Mouse (Mus musculus) hindlimb bud, embryonic 11.5 days (tissue): ENCODE measurements around the gene Ptpn20.
A peak's percentile ranks its signal among the peaks of the same experiment; 100 is the strongest.

ENCODE experiments used
- DNase-seq: peaks from one replicate; pipeline ENCODE4 v3.0.0-alpha.2; 2012; ENCODE audit warnings: low read depth, low spot score; ENCODE audit errors: extremely low spot score

Ptpn20 gene

GRCm38 (mm10) chr14:33588951-33589350, at the start of gene Ptpn20:
Gene Ptpn20, plus strand, starts transcription at chr14:33589207.
- no peak for DNase-seq

GRCm38 (mm10) chr14:33539559-33540167, 49.3 kb upstream of the Ptpn20 start:
- no peak for DNase-seq

GRCm38 (mm10) chr14:33545565-33546143, 43.4 kb upstream of the Ptpn20 start:
- no peak for DNase-seq

GRCm38 (mm10) chr14:33548650-33549049, 40.4 kb upstream of the Ptpn20 start:
- no peak for DNase-seq

- DNase-seq, result no peak
These were observed 39.2 kb upstream of the Ptpn20 start for GRCm38 (mm10) chr14:33549856-33550255.

- no peak for DNase-seq
These were observed 18.3 kb upstream of the Ptpn20 start for GRCm38 (mm10) chr14:33570737-33571136.

- no peak for DNase-seq
These were observed 15.4 kb upstream of the Ptpn20 start for GRCm38 (mm10) chr14:33573643-33574042.

GRCm38 (mm10) chr14:33579771-33580484, 9.1 kb upstream of the Ptpn20 start:
- DNase-seq, result no peak

- DNase-seq, result no peak
These were observed 9.5 kb downstream of the Ptpn20 start for GRCm38 (mm10) chr14:33598376-33599130.

- no peak for DNase-seq
These were observed 18.4 kb downstream of the Ptpn20 start for GRCm38 (mm10) chr14:33607431-33607830.

- DNase-seq, result no peak
These were observed 36.0 kb downstream of the Ptpn20 start for GRCm38 (mm10) chr14:33625036-33625435.

- DNase-seq, result no peak
These were observed 43.9 kb downstream of the Ptpn20 start for GRCm38 (mm10) chr14:33632790-33633372.

- DNase-seq, result no peak
These were observed 45.3 kb downstream of the Ptpn20 start for GRCm38 (mm10) chr14:33634354-33634753.

- DNase-seq, result no peak
These were observed 45.8 kb downstream of the Ptpn20 start for GRCm38 (mm10) chr14:33634774-33635173.

- DNase-seq, result no peak
These were observed 50.4 kb downstream of the Ptpn20 start for GRCm38 (mm10) chr14:33639357-33639756.

GRCm38 (mm10) chr14:33650721-33651120, 61.7 kb downstream of the Ptpn20 start:
- no peak for DNase-seq

GRCm38 (mm10) chr14:33657471-33657901, 68.5 kb downstream of the Ptpn20 start:
- peak; percentile 62 for DNase-seq

- no peak for DNase-seq
These were observed 69.3 kb downstream of the Ptpn20 start for GRCm38 (mm10) chr14:33658331-33658730.

- no peak for DNase-seq
These were observed 73.1 kb downstream of the Ptpn20 start for GRCm38 (mm10) chr14:33662080-33662479.

- DNase-seq, result no peak
These were observed 77.3 kb downstream of the Ptpn20 start for GRCm38 (mm10) chr14:33666301-33666700.

- no peak for DNase-seq
These were observed 80.9 kb downstream of the Ptpn20 start for GRCm38 (mm10) chr14:33669891-33670290.
